Mouse (Mus musculus) activated CD4-positive, CD25-positive, alpha-beta regulatory T cell, adult 9 weeks (primary cell): ENCODE measurements around the gene Cpxm2. TPM values are rescaled to one million over a fixed set of nuclear protein-coding genes. Genes with fewer than 3 reads are reported as not detected.

ENCODE experiments used
- polyA plus RNA-seq: library from polyadenylated mRNA; unstranded; fragments of 100-300 nt; shearing (Covaris generic); gene quantifications from one replicate; pipeline ENCODE4 v1.2.1, GENCODE M21; 2017

The Cpxm2 gene
- polyA plus RNA-seq = not detected

DNA sequence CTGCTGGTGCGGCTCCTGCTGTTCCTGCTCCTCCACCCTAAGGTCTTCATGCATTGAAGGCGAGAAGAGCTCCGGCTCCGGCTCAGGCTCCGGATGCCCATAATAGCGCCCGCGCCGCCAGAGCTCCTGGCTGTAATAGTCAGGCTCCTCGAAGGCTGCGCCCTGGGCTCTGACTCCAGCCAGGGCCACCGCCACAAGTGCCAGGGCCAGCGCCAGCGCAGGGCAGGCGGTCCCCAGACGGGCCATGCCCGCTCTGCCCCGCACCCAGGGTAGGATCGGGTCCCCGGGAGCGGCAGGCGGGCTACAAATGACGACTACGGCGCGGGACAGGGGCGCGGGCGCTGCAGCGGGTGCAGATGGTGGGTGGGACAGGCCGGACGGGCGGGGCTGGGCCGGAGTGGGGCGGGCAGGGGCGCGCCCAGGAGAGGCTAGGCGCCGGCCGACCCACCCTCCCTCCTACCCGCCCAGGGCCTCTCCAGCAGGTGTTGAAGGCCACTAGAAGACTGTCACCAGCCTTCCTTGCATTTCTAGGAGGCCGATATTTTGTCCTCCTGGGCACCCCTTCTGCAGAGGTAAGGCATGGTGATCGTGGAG lies at the start of gene Cpxm2:
TSS of gene Cpxm2 (minus strand) at position 372 of the 594 bp plus-strand sequence.

Other genes with a start within 250 kb of the Cpxm2 start
- gene Gpr26, start 188.3 kb downstream of the Cpxm2 start, polyA plus RNA-seq = not detected
- 12.5 TPM for gene Chst15, start 162.5 kb upstream of the Cpxm2 start, polyA plus RNA-seq